Mouse (Mus musculus) erythroblast, adult 5-6 weeks (primary cell): ENCODE results near the gene Drp2. TPM values are rescaled to one million over a fixed set of nuclear protein-coding genes. Genes with fewer than 3 reads are reported as not detected.

Source experiments
- ATAC-seq: replicated peaks from 2 replicates; pipeline ENCODE4 v1.8.0; 2016; ENCODE audit warnings: moderate number of reproducible peaks, mild to moderate bottlenecking, moderate TSS enrichment, inconsistent platforms; ENCODE audit not compliant: poor library complexity, low FRiP score, severe bottlenecking
- total RNA-seq, 2 experiments: library from RNA; stranded (forward) in 1 of 2; stranded (reverse) in 1 of 2; fragments of 150-400 nt in 1 of 2; fragments of 200-764, 138-1000 nt in 1 of 2; gene quantifications; 2 replicates each; pipeline versions ENCODE4 v1.2.3 to v1.2.4; 2015 to 2017; ENCODE audit warnings: low replicate concordance in 2 of 2

Gene Drp2
- 0.21 TPM in 1 of 2 replicates, not detected in the other for total RNA-seq (2015; ENCODE audit: low replicate concordance)
- total RNA-seq (2017; ENCODE audit: low replicate concordance), result 0.60 and 0.98 TPM in 2 replicates

- ATAC-seq, result no peak
Measured at GRCm38 (mm10) chrX:134403863-134404583, at the start of gene Drp2. Drp2 (plus strand) TSS chrX:134404551.

- ATAC-seq, result no peak
Measured at GRCm38 (mm10) chrX:134359336-134359735, 45.0 kb upstream of the Drp2 start.

DNA sequence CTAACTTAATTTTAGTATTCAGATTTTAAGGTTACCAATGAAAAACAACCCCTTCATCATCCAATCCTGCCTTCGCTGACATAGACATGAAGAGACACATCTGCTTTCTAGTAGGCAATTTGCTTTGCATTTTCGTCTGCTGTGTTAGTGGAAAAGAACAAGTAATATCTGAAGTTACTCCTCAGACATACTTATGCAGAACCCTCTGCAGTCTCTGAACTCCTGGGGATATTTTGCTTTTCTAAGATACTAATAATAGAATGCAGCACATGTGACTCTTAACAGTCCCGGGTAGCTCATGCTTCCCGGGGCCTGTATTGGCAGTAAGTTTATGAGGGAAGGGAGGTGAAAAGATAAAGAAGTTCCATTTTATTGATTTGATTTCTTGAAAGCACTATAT lies 42.2 kb upstream of the Drp2 start:
- ATAC-seq, result no peak

DNA sequence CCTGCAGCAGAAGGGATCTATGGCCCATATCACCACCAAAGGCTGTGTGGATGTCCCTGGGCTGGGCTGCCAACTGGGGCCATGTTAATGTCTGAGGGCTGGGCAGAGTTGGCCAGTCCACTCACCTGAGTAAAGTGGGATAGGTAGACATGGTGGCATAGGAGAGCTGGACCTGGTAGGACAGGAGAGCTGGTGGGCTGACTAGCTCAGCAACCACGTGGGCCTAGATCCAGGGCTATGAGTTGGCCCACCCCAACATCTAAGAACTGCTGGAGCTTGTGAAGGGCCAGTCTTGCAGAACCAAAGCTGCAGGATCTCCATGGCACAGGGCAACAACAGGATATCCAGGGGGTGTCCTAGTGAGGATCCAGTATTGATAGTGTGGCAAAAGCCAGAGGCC lies 38.9 kb upstream of the Drp2 start:
- no peak for ATAC-seq

DNA sequence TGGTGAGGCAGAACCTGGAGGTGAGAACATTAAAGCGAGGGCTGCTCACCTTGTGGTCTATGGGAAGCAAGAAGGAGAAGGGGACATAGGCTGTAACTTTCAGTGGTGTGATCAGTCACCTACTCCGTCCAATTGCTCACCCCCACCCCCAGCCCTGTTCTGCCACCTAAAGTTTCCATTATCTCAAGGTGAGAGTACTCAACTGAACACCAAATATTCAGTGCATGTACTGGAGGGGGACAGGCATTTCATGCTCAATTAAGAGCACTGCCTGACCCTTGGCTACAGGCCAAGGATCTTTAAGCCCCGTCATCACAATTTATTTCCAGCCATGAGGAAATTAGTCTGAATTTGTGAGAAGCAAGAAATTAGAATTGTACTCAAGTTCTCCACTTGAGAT lies 37.8 kb upstream of the Drp2 start:
- no peak for ATAC-seq

DNA sequence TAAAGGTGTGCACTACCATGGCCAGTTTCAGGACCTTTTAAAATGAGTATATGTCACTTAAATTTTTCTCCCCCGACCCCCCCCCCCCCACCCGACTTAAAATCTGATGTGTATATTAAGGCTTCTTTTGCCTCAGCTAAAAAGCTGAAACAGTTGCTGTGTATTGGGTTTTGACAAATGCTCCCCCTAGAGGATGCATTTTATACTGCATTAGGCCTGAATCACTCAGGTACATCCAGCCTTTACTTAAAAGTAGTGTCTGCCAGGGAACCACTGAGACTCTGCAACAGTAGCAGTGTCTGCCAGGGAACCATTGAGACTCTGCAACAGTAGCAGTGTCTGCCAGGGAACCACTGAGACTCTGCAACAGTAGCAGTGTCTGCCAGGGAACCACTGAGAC lies 33.1 kb upstream of the Drp2 start:
- ATAC-seq, result no peak

GRCm38 (mm10) chrX:134374190-134374589 lies 30.2 kb upstream of the Drp2 start:
- ATAC-seq, result no peak

- ATAC-seq, result no peak
Measured at GRCm38 (mm10) chrX:134384896-134385295, 19.5 kb upstream of the Drp2 start.

GRCm38 (mm10) chrX:134398972-134399371 lies 5.4 kb upstream of the Drp2 start:
- ATAC-seq, result no peak

- ATAC-seq, result no peak
Measured at GRCm38 (mm10) chrX:134404584-134404955, 219 bp downstream of the Drp2 start.

DNA sequence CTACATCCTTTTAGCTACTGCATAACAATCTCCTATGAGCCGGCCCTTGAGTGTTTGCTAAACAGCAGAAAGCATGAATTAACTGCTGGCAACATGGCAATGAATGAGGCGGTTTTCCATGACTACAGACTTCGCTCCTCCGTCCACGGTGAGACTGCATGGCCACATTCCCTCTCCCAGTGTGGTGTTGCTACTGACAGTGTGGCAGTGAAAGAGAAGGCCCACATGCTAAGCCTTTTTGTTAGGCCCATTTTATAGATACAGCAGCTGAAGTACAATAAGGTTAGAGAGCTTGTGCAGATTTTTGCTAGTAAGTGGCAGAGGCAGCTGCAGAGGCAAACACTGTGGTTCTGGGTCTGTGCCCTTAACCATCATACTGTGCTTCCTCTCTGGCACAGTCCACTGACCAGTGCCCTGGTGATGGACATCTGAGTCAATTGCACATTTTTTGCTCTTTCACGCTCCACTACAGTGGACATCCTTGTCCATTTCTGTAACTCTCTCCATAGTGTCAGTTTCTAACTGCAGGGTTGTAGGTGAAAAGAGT lies 5.1 kb downstream of the Drp2 start:
- no peak for ATAC-seq

GRCm38 (mm10) chrX:134412096-134412495 lies 7.7 kb downstream of the Drp2 start:
- ATAC-seq, result no peak

DNA sequence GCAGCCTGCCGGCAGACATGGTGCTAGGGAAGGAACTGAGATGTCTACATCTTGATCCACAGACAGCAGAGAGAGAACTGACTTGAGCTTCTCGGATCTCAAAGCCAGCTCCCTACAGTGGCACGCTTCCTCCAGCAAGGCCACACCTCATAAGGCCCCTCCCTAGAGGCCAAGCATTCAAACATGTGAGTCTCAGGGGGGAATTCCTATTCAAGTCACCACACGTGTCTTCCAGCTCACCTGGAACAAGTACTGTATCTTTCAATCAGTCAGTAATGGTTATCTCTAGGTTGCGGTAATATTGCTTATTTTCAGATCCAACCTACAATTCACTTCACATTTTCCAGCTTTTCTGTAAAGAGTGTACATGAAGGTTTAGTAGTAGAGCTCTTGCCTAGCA lies 15.7 kb downstream of the Drp2 start:
- no peak for ATAC-seq

DNA sequence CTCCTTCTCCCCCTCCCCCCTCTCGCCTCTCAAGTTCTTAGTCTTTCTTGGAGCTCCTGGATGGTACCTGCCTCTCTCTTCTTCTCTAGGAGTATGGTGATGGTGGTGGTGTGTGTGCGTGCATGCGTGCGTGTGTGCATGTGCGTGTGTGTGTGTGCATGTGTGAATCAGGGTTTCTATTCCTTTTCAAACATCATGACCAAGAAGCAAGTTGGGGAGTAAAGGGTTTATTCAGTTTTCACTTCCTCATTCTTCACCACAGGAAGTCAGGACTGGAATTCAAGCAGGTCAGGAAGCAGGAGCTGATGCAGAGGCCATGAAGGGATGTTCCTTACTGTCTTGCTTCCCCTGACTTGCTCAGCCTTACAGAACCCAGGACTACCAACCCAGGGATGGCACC lies 19.9 kb downstream of the Drp2 start:
- no peak for ATAC-seq

DNA sequence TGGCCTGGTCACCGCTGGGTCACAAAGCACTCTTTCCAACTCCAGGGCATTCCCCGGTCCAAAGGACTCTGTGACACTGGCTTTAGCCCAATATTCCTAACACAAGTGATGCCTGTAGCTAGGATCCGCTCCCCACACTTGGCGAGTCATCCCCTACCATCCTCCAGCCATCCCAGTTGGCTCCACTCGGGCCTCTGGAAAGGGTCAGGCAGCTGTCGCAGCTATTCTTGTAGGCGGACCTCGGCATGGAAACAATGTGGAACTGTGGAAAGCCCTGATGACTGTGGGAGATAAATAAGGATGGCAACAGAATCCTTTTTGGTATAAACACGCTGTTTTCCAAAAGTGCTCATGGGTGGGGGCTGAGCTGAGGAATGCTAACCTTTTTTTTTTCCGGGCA lies 21.4 kb downstream of the Drp2 start:
- no peak for ATAC-seq

DNA sequence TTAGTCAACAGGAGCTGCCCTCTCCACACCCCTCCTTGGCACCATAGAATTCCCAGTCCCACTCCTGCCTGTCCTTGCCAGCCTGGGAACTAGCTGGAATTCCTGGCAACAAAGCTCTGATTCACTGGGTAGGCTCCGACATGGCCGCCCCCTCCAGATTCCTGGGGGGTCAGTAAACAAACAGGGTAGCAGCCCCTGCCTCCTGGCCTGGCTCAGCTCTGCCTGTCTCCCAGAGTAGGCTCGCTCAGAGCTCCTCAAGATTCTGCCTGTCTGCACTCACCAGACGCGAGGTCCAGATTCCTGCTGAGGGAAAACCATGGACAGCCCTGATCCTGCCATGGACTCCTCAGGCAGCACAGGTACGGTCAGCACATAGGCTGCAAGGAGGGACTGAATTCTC lies 22.5 kb downstream of the Drp2 start:
- no peak for ATAC-seq

GRCm38 (mm10) chrX:134427307-134427706 lies 23.0 kb downstream of the Drp2 start:
- no peak for ATAC-seq

GRCm38 (mm10) chrX:134474988-134475710 lies 70.8 kb downstream of the Drp2 start:
- ATAC-seq, result no peak

- ATAC-seq, result no peak
Measured at GRCm38 (mm10) chrX:134476290-134476689, 71.9 kb downstream of the Drp2 start, which contains the start of gene Taf7l. Taf7l (minus strand) TSS chrX:134476490.

DNA sequence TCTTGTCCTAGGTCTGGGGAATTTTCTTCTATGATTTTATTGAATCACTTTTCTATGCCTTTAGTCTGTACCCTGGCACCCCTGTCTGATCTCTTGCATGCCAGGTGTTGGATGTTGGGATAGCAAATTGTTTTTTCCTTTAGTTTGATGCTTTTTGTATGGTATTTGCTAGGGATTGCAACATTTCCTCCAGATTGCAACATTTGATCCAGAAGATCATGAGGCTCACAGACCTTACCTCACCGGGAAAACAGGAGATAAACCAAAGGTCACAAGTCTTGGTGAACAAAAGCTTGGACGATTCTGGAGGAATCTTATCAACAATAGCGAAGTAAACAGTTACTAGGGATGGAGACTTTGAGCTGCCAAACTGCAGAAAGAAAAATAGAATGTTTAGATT lies 77.4 kb downstream of the Drp2 start:
- no peak for ATAC-seq

DNA sequence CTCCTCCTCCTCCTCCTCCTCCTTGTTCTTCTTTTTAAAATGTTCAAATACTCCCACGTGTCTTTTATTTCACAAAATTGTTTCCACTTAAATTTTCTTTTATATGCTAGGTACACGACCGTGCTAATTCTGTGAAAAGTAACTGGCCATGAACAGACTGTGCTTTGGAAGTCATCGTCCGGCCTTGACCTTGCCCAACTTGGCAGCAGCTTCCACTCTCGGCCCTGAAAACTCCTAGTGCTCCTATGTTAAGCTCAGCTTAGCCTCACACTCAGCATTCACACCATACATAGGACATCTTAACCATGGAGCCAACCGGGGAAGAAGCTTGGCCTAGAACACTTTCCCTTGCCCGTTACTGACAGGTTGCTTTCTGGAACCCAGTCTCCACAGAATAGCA lies 96.3 kb downstream of the Drp2 start:
- no peak for ATAC-seq
